Mouse (Mus musculus) colon, adult 2 months (tissue): ENCODE results near the gene Olfr497. TPM values are rescaled to one million over a fixed set of nuclear protein-coding genes. Genes with fewer than 3 reads are reported as not detected.

ENCODE experiments used
- polyA plus RNA-seq: library from polyadenylated mRNA; depleted of rRNA; stranded (reverse); fragments of >200 nt; gene quantifications from 2 replicates; pipeline ENCODE4 v1.2.3, GENCODE M21; 2012; rRNA removed

Gene Olfr497
- polyA plus RNA-seq = not detected in 2 replicates

DNA sequence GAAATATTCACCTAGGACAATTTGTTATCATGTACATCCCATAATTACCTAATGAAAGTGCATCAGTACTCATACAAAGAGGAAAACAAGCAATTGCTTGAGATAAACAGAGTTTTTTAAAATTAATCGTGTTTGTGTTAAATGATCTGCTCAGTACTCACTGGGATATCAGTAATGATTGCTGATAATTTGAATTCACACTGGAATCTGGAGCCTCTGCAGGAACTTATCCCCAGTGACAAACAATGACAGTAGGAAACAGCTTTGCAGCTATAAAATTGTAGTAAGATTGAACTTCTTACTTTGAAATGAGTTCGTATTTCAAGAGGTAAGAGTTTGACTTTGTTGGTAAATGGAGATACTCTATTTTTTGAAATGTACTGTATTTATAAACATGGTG lies at the start of gene Olfr497:
Olfr497 (plus strand) TSS at position 301 of the 400 bp plus-strand sequence.

DNA sequence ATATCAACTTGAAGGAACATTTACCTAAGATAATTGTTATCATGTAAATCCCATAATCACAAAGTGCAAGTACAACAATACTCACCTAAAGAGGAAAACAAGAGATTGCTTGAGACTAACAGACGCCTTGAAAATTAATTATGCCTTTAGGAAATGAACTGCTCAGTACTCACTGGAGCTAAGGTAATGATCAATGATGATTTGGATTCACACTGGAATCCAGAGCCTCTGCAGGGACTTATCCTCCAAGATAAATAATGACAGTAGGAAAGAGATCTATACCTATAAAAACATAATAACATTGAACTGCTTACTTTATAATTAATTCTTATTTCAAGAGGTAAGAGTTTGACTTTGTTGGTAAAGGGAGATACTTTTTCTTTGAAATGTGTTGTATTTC lies 27.4 kb upstream of the Olfr497 start, which contains the start of gene Olfr495:
Olfr495 (plus strand) TSS at position 301 of the 400 bp plus-strand sequence.

DNA sequence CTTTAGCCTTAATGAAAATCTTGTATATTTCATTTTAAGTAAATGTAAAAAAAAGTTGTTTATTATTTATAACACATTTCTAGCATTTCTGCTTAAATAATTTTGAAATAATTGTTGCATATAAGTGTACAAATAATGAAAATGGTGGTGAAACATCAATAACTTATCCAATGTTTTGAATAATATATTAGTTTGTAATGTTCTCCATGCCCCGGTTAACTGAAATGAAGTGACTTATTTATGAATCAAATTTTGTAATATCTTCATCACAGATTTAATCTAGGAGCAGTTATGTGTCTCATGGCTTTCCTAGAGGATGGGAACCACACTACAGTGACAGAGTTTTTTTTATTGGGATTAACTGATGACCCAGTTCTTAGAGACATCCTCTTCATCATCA lies 44.8 kb downstream of the Olfr497 start, which contains the start of gene Olfr498:
Olfr498 (plus strand) TSS at position 301 of the 400 bp plus-strand sequence.

Other genes starting within 250 kb of the Olfr497 start
- not detected in 2 replicates for gene Olfr486, start 247.7 kb upstream of the Olfr497 start, polyA plus RNA-seq
- not detected in 2 replicates for gene Olfr487, start 205.8 kb upstream of the Olfr497 start, polyA plus RNA-seq
- not detected in 2 replicates for gene Olfr488, start 162.1 kb upstream of the Olfr497 start, polyA plus RNA-seq
- not detected in 2 replicates for gene Olfr490, start 131.5 kb upstream of the Olfr497 start, polyA plus RNA-seq
- not detected in 2 replicates for gene Olfr491, start 107.0 kb upstream of the Olfr497 start, polyA plus RNA-seq
- not detected in 2 replicates for gene Olfr492, start 96.7 kb upstream of the Olfr497 start, polyA plus RNA-seq
- gene Olfr493, start 73.4 kb upstream of the Olfr497 start, polyA plus RNA-seq = not detected in 2 replicates
- gene Olfr494, start 55.1 kb upstream of the Olfr497 start, polyA plus RNA-seq = not detected in 2 replicates
- gene Olfr495, start 27.3 kb upstream of the Olfr497 start, polyA plus RNA-seq = not detected in 2 replicates
- not detected in 2 replicates for gene Olfr498, start 44.9 kb downstream of the Olfr497 start, polyA plus RNA-seq
- not detected in 2 replicates for gene Olfr502, start 104.6 kb downstream of the Olfr497 start, polyA plus RNA-seq
- gene Olfr503, start 124.1 kb downstream of the Olfr497 start, polyA plus RNA-seq = not detected in 2 replicates
- gene Olfr504, start 145.4 kb downstream of the Olfr497 start, polyA plus RNA-seq = not detected in 2 replicates
- not detected in 2 replicates for gene Olfr506, start 190.4 kb downstream of the Olfr497 start, polyA plus RNA-seq
- gene Olfr507, start 201.4 kb downstream of the Olfr497 start, polyA plus RNA-seq = not detected in 2 replicates
- not detected in 2 replicates for gene Olfr508, start 209.6 kb downstream of the Olfr497 start, polyA plus RNA-seq
- gene Olfr509, start 231.5 kb downstream of the Olfr497 start, polyA plus RNA-seq = not detected in 2 replicates
- gene Olfr510, start 246.0 kb downstream of the Olfr497 start, polyA plus RNA-seq = not detected in 2 replicates